ENCODE assay signal across 16 mouse cellular contexts in genomic region chr15:16492871-16493270, GRCm38 (mm10).
"Had no signal": no experiment of that assay in that cellular context is flagged by ENCODE, and none has a peak within 500 bp of the region (broad histone marks: within the 10 kb centered on the region; RNA-seq: fewer than 3 reads in every experiment).

No protein-coding gene starts in this region.

- H3K27me3 ChIP-seq: lung, embryonic 15.5 days; megakaryocyte, embryonic 14.5 days; midbrain, embryonic 13.5 days; midbrain, embryonic 15.5 days; neural tube, embryonic 12.5 days; stomach, embryonic 15.5 days had no signal

- H3K9me3 ChIP-seq: lung, embryonic 15.5 days; megakaryocyte, embryonic 14.5 days; midbrain, embryonic 13.5 days; midbrain, embryonic 15.5 days; neural tube, embryonic 12.5 days; stomach, embryonic 15.5 days had no signal

- H3K4me2 ChIP-seq: lung, embryonic 15.5 days; midbrain, embryonic 11.5 days; midbrain, embryonic 13.5 days; midbrain, embryonic 15.5 days; neural tube, embryonic 12.5 days; stomach, embryonic 15.5 days had no signal

- H3K36me3 ChIP-seq: lung, embryonic 15.5 days; midbrain, embryonic 13.5 days; midbrain, embryonic 15.5 days; neural tube, embryonic 12.5 days; stomach, embryonic 15.5 days had no signal

- H3K4me1 ChIP-seq: lung, embryonic 15.5 days; megakaryocyte, embryonic 14.5 days; midbrain, embryonic 13.5 days; midbrain, embryonic 15.5 days; neural tube, embryonic 12.5 days; stomach, embryonic 15.5 days had no signal

- H3K4me3 ChIP-seq: lung, embryonic 15.5 days; megakaryocyte, embryonic 14.5 days; midbrain, embryonic 13.5 days; midbrain, embryonic 15.5 days; neural tube, embryonic 12.5 days; stomach, embryonic 15.5 days had no signal

- H3K9ac ChIP-seq: lung, embryonic 15.5 days; midbrain, embryonic 13.5 days; midbrain, embryonic 15.5 days; neural tube, embryonic 12.5 days; stomach, embryonic 15.5 days had no signal

- H3K27ac ChIP-seq: lung, embryonic 15.5 days; macrophage; midbrain, embryonic 13.5 days; midbrain, embryonic 15.5 days; neural tube, embryonic 12.5 days; stomach, embryonic 15.5 days; stomach, postnatal 0 days had no signal

- ATAC-seq: lung, postnatal 0 days; midbrain, embryonic 13.5 days; midbrain, embryonic 15.5 days had no signal

- DNase-seq: lung, postnatal 14 days; lung, postnatal 36 days; right cerebral cortex, postnatal 14 days; thymus, adult 2 months; thymus, postnatal 25 days; thymus, postnatal 4 days had no signal
